Mouse (Mus musculus) lung, adult 2 months (tissue): Measurements from ENCODE around the gene Tsc22d1. TPM values are rescaled to one million over a fixed set of nuclear protein-coding genes. Genes with fewer than 3 reads are reported as not detected.

Experiments
- DNase-seq: peaks from one replicate; pipeline ENCODE4 v3.0.0; 2022
- H3K4me1 ChIP-seq: fragments of 200-500 bp; 2 replicates; pipeline ENCODE4 v1.6.1; 2011; ENCODE audit warnings: low read length; ENCODE audit not compliant: control insufficient read depth, insufficient read depth
- H3K4me3 ChIP-seq: fragments of 200-500 bp; replicated peaks from 2 replicates; pipeline ENCODE3; 2011; ENCODE audit warnings: low read depth, mild to moderate bottlenecking, control low read depth, low read length; ENCODE audit errors: extremely low read depth
- CTCF ChIP-seq: fragments of 200-500 bp; IDR thresholded peaks from 2 replicates; pipeline ENCODE4 v1.5.1; 2011; ENCODE audit warnings: mild to moderate bottlenecking, low read length, control low read depth; ENCODE audit not compliant: insufficient read depth
- POLR2A ChIP-seq: fragments of 200-500 bp; IDR thresholded peaks from 2 replicates; pipeline ENCODE4 v1.6.1; 2011; ENCODE audit warnings: low read depth, mild to moderate bottlenecking, control low read depth, low read length, borderline replicate concordance; ENCODE audit errors: extremely low read depth
- WGBS: fragments of 180-500 bp; shearing (Covaris S2); methylation state at CpG from one replicate; pipeline ENCODE4 v1.1.7; 2018; 5-methylcytosine and 5-hydroxymethylcytosine counted together
- polyA plus RNA-seq: library from polyadenylated mRNA; depleted of rRNA; stranded (reverse); fragments of >200 nt; gene quantifications from 2 replicates; pipeline ENCODE4 v1.2.3, GENCODE M21; 2012

Gene Tsc22d1
- polyA plus RNA-seq, 1 experiment = 163 TPM

DNA sequence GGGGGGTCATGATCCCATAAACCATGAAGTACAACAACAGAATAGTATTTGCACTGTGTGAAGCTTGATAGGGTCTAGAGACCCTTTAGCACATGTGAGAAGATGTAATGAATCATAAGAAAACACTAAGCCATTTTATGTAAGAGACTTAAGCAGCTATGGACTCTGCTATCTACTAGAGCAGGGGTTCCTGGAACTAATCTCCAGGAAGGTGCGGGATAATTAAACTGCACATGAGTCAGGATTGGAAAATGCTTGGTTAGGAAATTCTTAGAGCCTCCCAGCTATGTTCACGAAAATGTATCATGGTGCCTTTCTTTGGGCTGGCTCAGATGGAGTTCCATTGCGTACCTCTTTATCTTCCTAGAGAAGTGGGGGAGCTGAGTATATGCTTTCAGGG, 106.5 kb downstream of the Tsc22d1 start:
- H3K4me3 ChIP-seq = no peak overlapping the region
- H3K4me1 ChIP-seq = no peaks in the 10 kb centered on the region
- no peak for TF ChIP-seq POLR2A
- no peak for TF ChIP-seq CTCF
- no peak for DNase-seq
- 89% methylated on average over 3 of the region's 3 CpGs for WGBS

DNA sequence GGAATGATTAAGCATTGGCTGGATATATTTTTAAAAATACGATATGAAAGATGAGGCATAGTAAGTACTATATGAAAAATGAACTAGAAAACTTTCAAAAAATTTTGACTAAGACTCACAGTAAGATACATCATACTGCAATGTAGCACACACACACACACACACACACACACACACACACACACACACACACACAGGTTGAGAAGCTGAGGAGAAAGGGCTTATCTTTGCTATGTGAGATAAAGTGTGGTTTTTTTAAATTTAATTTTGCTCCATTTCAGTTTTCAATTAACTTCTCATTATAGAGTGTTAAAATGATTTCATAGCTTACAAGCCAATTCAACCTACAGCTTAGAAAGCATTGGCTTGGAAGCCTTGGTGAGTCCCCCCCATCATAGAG, 108.6 kb downstream of the Tsc22d1 start:
- WGBS = 91% methylated on average over 1 of the region's 1 CpGs
- no peak for DNase-seq
- Histone ChIP-seq H3K4me1 (no peaks in the 10 kb centered on the region), H3K4me3 (no peak overlapping the region)
- no peak for TF ChIP-seq POLR2A
- TF ChIP-seq CTCF = no peak

DNA sequence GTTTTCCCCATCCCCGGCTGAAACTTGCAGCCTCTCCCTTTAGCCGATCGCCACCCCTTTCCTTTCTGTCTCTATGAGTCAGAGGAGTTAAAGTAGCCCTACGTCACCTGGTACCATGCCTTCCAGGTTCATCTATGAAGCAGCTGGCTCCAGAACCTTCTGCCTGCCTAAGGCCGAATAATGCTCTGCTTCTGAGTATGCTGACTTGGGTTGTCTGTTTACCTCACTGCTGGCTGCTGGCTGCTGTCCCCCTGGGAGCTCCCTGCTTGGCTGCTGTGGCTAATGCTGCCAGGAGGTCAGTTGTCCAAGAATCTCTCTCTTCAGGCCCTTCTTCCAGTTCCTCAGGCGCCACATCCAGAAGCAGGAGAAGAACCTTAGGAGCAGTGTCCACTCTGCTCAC, 111.7 kb downstream of the Tsc22d1 start:
- TF ChIP-seq CTCF (no peak), POLR2A (no peak)
- WGBS = 71% methylated on average over 6 of the region's 6 CpGs
- no peak for DNase-seq
- Histone ChIP-seq H3K4me1 (no peaks in the 10 kb centered on the region), H3K4me3 (no peak overlapping the region)

DNA sequence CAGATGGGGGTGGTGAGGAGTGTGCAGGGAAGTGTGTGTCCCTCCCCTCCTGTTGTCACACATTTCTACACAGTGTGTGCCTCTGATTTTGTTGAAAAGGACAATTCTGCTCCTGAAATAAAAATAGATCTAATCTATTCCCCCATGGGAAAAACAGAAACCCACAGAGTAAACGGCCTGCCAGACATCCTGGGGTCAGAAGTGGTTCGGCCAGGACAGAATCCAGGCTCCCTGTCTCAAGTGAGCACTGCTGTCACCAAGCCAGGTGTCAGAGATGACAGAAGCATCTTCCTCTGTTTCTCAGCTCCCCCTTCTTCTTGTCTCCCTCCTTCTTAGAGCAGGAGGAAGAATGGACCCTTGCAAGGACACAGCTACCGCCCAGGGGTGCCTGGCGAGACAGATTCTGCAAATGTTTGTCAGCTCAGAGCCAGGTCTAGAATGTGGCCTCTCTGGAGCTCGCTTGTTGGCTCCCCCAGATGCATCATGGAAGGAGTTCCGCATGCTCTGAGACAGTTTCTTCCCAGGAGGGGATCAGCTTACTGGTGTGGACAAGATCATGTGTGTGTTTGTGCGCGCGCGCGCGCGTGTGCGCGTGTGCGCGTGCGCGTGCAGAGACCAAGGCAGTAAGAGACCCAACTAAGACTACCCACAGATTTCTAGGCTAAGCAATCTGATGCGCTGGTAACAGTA, 112.4 kb downstream of the Tsc22d1 start:
- Histone ChIP-seq H3K4me3 (no peak overlapping the region), H3K4me1 (no peaks in the 10 kb centered on the region)
- 91% methylated on average over 20 of the region's 20 CpGs for WGBS
- no peak for DNase-seq
- TF ChIP-seq POLR2A = no peak
- no peak for TF ChIP-seq CTCF

DNA sequence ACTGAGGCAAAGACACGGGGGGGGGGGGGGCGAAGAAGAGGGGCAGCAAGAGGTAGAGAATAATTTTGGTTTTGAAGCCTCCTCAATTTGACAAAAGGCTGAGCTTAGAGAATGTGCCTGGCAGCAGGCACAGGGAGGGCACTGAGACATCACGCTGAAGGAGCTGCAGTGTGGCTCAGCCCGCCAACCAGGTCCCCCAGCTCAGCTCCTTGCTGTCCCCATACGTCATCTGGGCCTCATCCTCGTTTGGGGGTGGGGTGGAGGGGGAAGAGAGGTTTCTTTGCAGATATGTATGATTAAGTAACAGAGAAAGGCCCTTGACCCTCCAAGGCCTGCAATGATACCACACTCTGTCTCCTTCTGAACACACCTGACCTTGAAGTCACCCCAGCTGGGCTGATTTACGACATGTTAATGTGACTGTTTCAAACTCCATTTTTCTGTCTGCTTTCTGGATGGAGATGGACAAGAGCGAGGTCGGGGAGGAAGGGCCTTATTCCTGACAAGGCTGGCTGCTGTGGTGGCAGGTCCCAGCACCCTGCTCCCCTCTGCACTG, 113.1 kb downstream of the Tsc22d1 start:
- H3K4me3 ChIP-seq = no peak overlapping the region
- 79% methylated on average over 9 of the region's 9 CpGs for WGBS
- TF ChIP-seq CTCF = no peak
- no peak for TF ChIP-seq POLR2A
- no peaks in the 10 kb centered on the region for H3K4me1 ChIP-seq
- DNase-seq = no peak

DNA sequence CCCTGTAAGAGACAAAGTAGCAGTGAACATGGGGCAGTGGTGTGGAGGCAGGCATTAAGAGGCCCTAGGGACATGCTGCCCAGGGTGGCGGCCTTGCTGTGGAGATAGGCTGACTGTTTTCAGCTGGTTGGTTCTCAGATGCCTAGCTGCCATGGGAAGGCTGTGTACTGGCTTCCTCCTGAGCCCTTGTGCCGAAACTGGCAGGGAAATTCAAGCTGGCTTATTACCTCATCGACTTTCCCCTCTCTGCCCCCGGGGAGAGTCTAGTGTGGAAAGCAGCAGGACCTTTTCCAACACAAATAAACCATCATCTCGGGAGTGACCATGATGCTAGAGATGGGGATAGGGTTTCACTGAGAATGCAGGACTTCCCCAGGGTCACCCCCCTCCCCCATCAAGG, 113.9 kb downstream of the Tsc22d1 start:
- no peak overlapping the region for H3K4me3 ChIP-seq
- 37% methylated on average over 5 of the region's 5 CpGs for WGBS
- H3K4me1 ChIP-seq = no peaks in the 10 kb centered on the region
- DNase-seq = no peak
- TF ChIP-seq POLR2A = no peak
- TF ChIP-seq CTCF = no peak

DNA sequence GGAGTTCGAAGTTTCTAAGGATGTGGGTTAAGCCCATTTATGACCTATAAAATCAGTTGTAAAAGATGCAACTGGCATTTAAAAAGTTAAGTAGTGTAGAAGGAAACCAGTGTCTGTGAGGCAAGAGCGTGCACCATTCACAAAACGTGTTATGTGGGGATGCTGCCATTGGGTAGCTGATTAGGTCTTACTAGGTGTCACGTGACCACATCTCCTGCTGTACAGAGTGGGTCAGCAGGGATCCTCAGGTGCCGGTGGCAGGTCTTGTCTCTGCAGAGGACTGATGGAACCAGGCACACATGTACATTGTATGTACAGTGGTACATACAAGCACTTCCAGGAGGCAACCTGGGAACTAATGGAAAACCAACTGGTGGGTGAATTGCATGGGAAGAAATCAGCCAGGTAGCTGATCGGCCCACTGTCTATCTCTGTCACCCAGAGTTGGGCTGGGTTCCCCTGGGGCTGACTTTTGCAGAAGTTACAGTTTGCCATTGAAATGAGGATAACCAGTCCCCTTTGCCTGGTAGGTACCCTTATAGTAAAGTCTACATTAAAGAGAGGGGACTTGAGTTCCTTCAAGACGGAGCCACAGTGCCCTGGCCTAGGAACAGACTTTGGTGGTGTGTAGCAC, 116.4 kb downstream of the Tsc22d1 start:
- DNase-seq = no peak
- 95% methylated on average over 7 of the region's 7 CpGs for WGBS
- Histone ChIP-seq H3K4me3 (no peak overlapping the region), H3K4me1 (no peaks in the 10 kb centered on the region)
- TF ChIP-seq POLR2A (no peak), CTCF (no peak)

DNA sequence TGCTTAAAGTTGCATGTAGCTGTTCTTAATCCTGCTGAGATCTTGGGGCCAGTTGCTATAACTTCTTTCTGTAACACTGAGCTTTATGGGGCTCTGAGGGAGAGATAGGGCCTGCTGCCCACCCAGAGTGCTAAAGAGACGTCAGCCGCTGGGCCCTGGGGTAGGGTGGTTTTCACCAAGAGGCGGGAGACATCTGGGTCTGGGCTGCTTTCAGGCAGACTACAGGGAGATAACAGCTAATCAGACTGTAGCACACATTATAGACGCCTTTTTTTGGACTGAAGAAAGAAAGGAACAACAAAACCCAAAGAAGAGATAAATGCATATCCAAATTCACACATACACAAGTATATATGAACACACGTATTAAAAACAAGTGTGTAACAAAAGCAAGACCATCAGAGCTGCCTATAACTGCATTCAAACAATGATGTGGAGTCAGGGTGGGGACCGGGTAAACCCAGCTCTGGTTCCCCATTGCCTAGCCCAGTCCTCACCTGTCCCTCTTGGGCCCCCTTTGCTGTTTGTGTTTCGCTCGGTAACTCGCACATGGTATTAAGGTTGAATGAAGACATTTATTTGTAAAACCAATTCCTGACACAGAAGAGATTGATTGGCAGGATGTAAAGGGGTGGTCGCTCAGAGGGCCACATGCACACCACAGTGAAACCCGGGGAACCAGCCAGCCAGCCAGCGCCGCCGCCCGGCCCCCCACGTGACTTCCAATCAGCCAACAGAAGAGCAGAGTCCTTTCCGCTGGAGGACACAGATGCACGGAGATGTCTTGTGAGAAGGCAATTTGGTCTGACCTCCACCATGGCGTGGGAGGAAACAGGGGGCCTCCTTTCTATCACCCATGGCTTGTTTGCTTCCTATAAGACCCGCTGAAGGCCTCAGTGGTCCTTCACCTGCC, 117.8 kb downstream of the Tsc22d1 start:
- no peak for DNase-seq
- no peak for TF ChIP-seq CTCF
- TF ChIP-seq POLR2A = no peak
- Histone ChIP-seq H3K4me1 (no peaks in the 10 kb centered on the region), H3K4me3 (no peak overlapping the region)
- 52% methylated on average over 20 of the region's 20 CpGs for WGBS

DNA sequence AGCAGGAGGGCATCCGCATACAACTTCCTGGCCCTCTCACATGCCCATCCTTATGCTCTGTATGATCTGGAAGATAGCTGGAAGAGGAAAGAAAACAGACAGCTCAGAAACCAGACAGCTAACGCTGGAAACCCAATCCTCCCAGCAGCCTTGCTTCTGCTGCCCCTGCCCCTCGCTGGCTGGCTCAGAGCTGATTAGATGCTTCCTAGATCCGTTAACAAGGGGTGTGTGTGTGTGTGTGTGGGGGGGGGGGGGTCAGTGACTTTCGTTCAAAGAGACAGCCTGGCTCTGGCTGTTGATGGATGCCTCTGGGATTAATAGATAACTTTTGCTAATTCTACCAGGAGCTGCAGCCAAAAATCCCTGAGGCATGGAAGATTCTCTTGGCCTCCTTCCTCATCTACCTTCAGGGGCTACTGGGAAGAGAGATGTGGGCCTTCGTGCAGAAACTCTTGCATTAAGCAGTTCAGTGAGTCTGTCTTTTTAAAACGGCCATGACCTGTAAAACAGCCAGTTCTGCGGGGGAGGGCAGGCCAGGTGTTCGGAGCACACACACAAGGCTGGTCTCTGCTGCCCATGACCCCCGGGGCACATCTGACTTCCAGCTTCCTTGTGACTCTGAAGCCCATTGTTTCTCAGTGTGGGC, 118.5 kb downstream of the Tsc22d1 start:
- WGBS = 44% methylated on average over 10 of the region's 10 CpGs
- Histone ChIP-seq H3K4me1 (no peaks in the 10 kb centered on the region), H3K4me3 (no peak overlapping the region)
- TF ChIP-seq POLR2A (no peak), CTCF (no peak)
- DNase-seq = no peak
